Mouse (Mus musculus) megakaryocyte, embryonic 14.5 days (primary cell): ENCODE measurements around the gene Fam208b. TPM values are rescaled to one million over a fixed set of nuclear protein-coding genes. Genes with fewer than 3 reads are reported as not detected.

Experiments used
- H3K27me3 ChIP-seq: replicated peaks from 2 replicates; pipeline ENCODE3; 2012; ENCODE audit warnings: inconsistent platforms
- H3K36me3 ChIP-seq: replicated peaks from 2 replicates; pipeline ENCODE3; 2012; ENCODE audit warnings: low read length, inconsistent platforms, mixed read lengths
- H3K4me1 ChIP-seq: 2 replicates; pipeline ENCODE4 v1.6.1; 2012; ENCODE audit warnings: inconsistent platforms
- H3K4me3 ChIP-seq: replicated peaks from 2 replicates; pipeline ENCODE3; 2012; ENCODE audit warnings: moderate library complexity, mild to moderate bottlenecking, inconsistent platforms
- H3K9me3 ChIP-seq: 2 replicates; pipeline ENCODE4 v1.6.1; 2012; ENCODE audit warnings: inconsistent platforms
- FLI1 ChIP-seq: IDR thresholded peaks from 2 replicates; pipeline ENCODE4 v1.6.1; 2012; ENCODE audit warnings: low read length, inconsistent platforms, mixed read lengths
- GATA1 ChIP-seq: IDR thresholded peaks from 3 replicates; pipeline ENCODE4 v1.6.1; 2012; ENCODE audit warnings: mixed read lengths, low read length, inconsistent platforms, borderline replicate concordance
- polyA plus RNA-seq: library from polyadenylated mRNA; stranded (reverse); fragments of >175 nt; gene quantifications from 2 replicates; pipeline ENCODE4 v1.2.3, GENCODE M21; 2012; ENCODE audit warnings: low replicate concordance; ENCODE audit not compliant: insufficient read depth

Fam208b gene
- polyA plus RNA-seq = 0.85 TPM in 1 of 2 replicates, not detected in the other

- peaks cover 10% of the 10 kb centered on the region; the same call in 1 of the 2 replicates for H3K4me1 ChIP-seq
- TF ChIP-seq GATA1 (no peak), FLI1 (peak; percentile 52)
- peaks cover 10% of the 10 kb centered on the region for H3K9me3 ChIP-seq
- H3K36me3 ChIP-seq = no peaks in the 10 kb centered on the region
- H3K27me3 ChIP-seq = no peaks in the 10 kb centered on the region
- H3K4me3 ChIP-seq = peak within 1 kb of the TSS; percentile 100
Observed at GRCm38 (mm10) chr13:3610795-3611438, at the start of gene Fam208b. Gene Fam208b, minus strand, starts transcription at chr13:3611108.

DNA sequence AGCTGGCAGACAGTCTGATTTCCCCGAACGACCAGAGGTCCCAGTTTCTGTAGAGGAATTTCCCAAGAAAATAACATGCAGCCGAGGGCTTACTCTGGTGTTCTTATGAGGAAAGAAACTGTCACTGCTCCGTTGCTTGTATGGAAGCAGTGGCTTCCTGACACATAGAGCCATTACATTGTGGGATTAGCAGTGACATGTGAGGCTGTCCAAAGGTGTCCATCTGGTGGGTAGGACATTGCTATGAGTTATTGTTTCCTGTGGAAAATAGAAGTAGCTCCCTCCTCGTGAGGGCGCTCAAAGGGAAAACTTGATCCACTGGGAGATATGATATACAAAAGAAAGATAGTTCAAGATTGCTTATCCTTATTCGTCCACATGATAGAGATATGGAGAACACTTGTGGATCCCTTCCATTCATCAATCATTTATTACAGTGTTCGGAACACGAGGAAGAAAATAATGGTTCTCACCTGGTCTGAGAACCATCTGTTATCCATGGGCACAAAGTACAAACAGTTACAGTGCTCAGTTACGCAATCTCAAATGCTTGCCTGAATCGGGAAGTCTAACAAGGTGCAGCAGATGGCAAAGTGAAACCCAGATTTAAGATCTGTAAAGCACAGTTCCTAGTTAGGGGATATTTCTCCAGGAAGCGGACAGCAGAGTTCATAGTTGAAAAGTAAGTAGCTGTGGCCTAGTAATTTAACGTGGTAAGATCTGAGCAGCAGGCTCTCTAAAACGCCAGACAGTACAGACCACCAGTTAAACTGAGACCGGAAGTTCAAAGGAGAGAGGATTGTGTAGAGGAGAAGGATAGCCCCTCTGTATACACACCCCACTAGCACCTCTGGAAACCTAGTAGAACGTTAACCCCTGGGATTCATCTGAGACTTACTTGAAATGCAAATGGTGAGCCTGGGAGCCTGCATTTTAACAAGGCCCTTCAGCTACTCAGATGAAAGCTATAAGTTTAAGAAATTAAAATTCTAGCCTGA, 48.6 kb upstream of the Fam208b start:
- no peaks in the 10 kb centered on the region for H3K36me3 ChIP-seq
- H3K27me3 ChIP-seq = peaks cover 9% of the 10 kb centered on the region
- no peak overlapping the region for H3K4me3 ChIP-seq
- TF ChIP-seq FLI1 (no peak), GATA1 (no peak)
- no peaks in the 10 kb centered on the region for H3K4me1 ChIP-seq
- H3K9me3 ChIP-seq = 0 out of 2 replicates have a peak, but pooled peaks cover 3% of the 10 kb centered on the region

- peaks cover 2% of the 10 kb centered on the region for H3K27me3 ChIP-seq
- 0 out of 2 replicates have a peak, but pooled peaks cover 3% of the 10 kb centered on the region for H3K9me3 ChIP-seq
- H3K36me3 ChIP-seq = peaks cover 3% of the 10 kb centered on the region
- TF ChIP-seq FLI1 = no peak
- H3K4me1 ChIP-seq = no peaks in the 10 kb centered on the region
- no peak overlapping the region for H3K4me3 ChIP-seq
Observed at GRCm38 (mm10) chr13:3654432-3654831, 43.5 kb upstream of the Fam208b start.

DNA sequence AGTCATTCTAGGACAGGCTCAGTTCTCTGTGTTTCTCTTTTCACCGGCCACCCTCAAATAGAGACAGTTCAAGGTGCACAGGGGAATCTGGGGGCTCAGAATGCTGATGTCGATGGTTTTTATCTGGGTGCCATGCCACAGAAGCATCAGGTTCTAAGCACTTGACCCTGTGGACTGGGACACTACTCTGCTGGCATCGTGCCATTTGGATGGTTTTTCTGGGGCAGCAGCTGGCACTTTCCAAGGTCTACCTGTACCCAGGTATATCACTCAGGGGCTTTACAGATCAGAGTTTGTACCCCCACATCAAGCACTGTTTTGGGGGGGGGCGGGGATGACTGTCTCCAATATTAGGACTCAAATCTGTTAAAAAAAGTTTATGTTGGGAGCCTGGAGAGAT, 39.7 kb upstream of the Fam208b start:
- H3K36me3 ChIP-seq = peaks cover 8% of the 10 kb centered on the region
- no peak overlapping the region for H3K4me3 ChIP-seq
- H3K27me3 ChIP-seq = no peaks in the 10 kb centered on the region
- H3K9me3 ChIP-seq = peaks cover 6% of the 10 kb centered on the region
- no peaks in the 10 kb centered on the region for H3K4me1 ChIP-seq
- TF ChIP-seq GATA1 = no peak
- no peak for TF ChIP-seq FLI1

DNA sequence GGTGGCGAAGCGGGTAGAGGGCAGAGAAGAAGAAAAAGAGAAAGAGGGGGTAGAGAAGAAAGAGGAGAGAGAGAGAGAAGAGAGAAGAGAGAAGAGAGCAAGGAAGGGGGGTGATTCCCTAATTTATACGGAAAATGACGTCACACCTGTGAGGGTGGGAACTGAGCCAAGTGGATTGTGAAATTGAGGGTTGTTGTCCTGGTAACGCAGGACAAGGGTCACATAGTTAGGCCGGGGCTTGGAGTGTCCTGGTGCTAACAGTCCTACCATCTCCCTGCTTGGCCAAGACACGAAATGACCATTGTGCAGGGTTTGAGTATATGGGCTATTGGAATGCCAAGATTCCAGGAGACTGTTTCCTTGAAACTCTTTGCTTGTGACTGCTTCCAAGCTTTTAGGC, 35.7 kb upstream of the Fam208b start:
- no peaks in the 10 kb centered on the region for H3K27me3 ChIP-seq
- no peak for TF ChIP-seq GATA1
- no peak for TF ChIP-seq FLI1
- no peak overlapping the region for H3K4me3 ChIP-seq
- H3K4me1 ChIP-seq = 0 out of 2 replicates have a peak, but pooled peaks cover 4% of the 10 kb centered on the region
- peaks cover 6% of the 10 kb centered on the region for H3K9me3 ChIP-seq
- peaks cover 8% of the 10 kb centered on the region for H3K36me3 ChIP-seq

DNA sequence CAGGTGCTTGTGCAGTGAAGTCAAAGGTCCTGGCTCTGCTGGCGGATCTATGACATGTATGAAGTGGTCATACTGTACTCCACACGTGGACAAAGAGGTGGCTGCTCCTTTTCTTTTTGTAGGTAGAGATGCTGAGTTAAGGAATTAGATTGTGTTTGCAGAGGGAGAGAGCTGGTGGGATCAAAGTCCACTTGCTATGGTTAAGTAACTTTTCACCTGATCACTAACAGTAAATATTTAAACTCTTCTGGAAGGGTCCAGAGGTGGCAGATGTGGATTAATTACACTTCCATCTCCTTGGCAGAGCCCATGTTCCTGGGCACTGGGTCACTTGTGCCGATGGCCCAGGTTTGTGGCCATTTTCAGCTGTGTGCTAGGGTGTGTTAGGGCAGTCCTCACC, 35.0 kb upstream of the Fam208b start:
- 0 out of 2 replicates have a peak, but pooled peaks cover 4% of the 10 kb centered on the region for H3K4me1 ChIP-seq
- no peaks in the 10 kb centered on the region for H3K27me3 ChIP-seq
- H3K4me3 ChIP-seq = no peak overlapping the region
- H3K36me3 ChIP-seq = peaks cover 8% of the 10 kb centered on the region
- peaks cover 6% of the 10 kb centered on the region for H3K9me3 ChIP-seq
- no peak for TF ChIP-seq GATA1

- H3K27me3 ChIP-seq = no peaks in the 10 kb centered on the region
- H3K36me3 ChIP-seq = peaks cover 5% of the 10 kb centered on the region
- peaks cover 6% of the 10 kb centered on the region for H3K9me3 ChIP-seq
- no peak overlapping the region for H3K4me3 ChIP-seq
- H3K4me1 ChIP-seq = peaks cover 14% of the 10 kb centered on the region
- no peak for TF ChIP-seq GATA1
- no peak for TF ChIP-seq FLI1
Observed at GRCm38 (mm10) chr13:3644871-3645270, 34.0 kb upstream of the Fam208b start.

- Histone ChIP-seq H3K4me1 (peaks cover 37% of the 10 kb centered on the region), H3K27me3 (no peaks in the 10 kb centered on the region), H3K36me3 (peaks cover 5% of the 10 kb centered on the region), H3K9me3 (peaks cover 6% of the 10 kb centered on the region), H3K4me3 (no peak overlapping the region)
- no peak for TF ChIP-seq GATA1
- no peak for TF ChIP-seq FLI1
Observed at GRCm38 (mm10) chr13:3642538-3642937, 31.6 kb upstream of the Fam208b start.

GRCm38 (mm10) chr13:3642049-3642448, 31.1 kb upstream of the Fam208b start:
- H3K4me3 ChIP-seq = no peak overlapping the region
- peaks cover 39% of the 10 kb centered on the region for H3K4me1 ChIP-seq
- TF ChIP-seq FLI1 (no peak), GATA1 (no peak)
- H3K9me3 ChIP-seq = peaks cover 6% of the 10 kb centered on the region
- peaks cover 5% of the 10 kb centered on the region for H3K36me3 ChIP-seq
- H3K27me3 ChIP-seq = no peaks in the 10 kb centered on the region

- Histone ChIP-seq H3K27me3 (peaks cover 4% of the 10 kb centered on the region), H3K4me1 (peaks cover 57% of the 10 kb centered on the region), H3K9me3 (no peaks in the 10 kb centered on the region), H3K4me3 (peak overlapping the region; percentile 87), H3K36me3 (no peaks in the 10 kb centered on the region)
- TF ChIP-seq GATA1 = no peak
- TF ChIP-seq FLI1 = no peak
Observed at GRCm38 (mm10) chr13:3636797-3637196, 25.9 kb upstream of the Fam208b start.
